Mouse (Mus musculus): ENCODE results near the gene Rel. TPM values are rescaled to one million over a fixed set of nuclear protein-coding genes. Genes with fewer than 3 reads are reported as not detected.

Gene Rel
- total and polyA plus RNA-seq, 2 experiments = 1.3 to 2.3 TPM

- Histone ChIP-seq H3K36me3 (ENCODE audit: control insufficient read depth, insufficient read depth, low read length) (peaks cover 52% of the 10 kb centered on the region), H3K79me2 (ENCODE audit: control insufficient read depth, insufficient read depth, low read length) (no peaks in the 10 kb centered on the region), H3K4me3 (ENCODE audit: insufficient read depth, low read depth, low read length) (no peak overlapping the region), H3K27ac (replicated peaks; ENCODE audit: insufficient read depth, low read depth, low read length) (no peak overlapping the region), H3K4me1 (ENCODE audit: control insufficient read depth, insufficient read depth, low read length) (no peaks in the 10 kb centered on the region), H3K9ac (ENCODE audit: low read depth, low read length) (no peak overlapping the region), H3K27me3 (ENCODE audit: control insufficient read depth, insufficient read depth, low read length) (no peaks in the 10 kb centered on the region)
- TF ChIP-seq POLR2A (IDR thresholded peaks at IDR 0.05; ENCODE audit: extremely low read depth, insufficient read depth, low read length) (no peak), CTCF (IDR thresholded peaks at IDR 0.05; ENCODE audit: low read depth, low read length) (no peak)
- no peak for DNase-seq (ENCODE audit: extremely low read depth, low read depth, low spot score)
- WGBS = 96% methylated on average over 3 of the region's 3 CpGs
These were observed 58.5 kb downstream of the Rel start for GRCm38 (mm10) chr11:23712299-23712698.

GRCm38 (mm10) chr11:23704604-23705294 is 66.0 kb downstream of the Rel start:
- Histone ChIP-seq H3K27me3 (ENCODE audit: control insufficient read depth, insufficient read depth, low read length) (no peaks in the 10 kb centered on the region), H3K4me3 (ENCODE audit: insufficient read depth, low read depth, low read length) (no peak overlapping the region), H3K4me1 (ENCODE audit: control insufficient read depth, insufficient read depth, low read length) (no peaks in the 10 kb centered on the region), H3K79me2 (ENCODE audit: control insufficient read depth, insufficient read depth, low read length) (no peaks in the 10 kb centered on the region), H3K9ac (ENCODE audit: low read depth, low read length) (no peak overlapping the region), H3K27ac (replicated peaks; ENCODE audit: insufficient read depth, low read depth, low read length) (no peak overlapping the region), H3K36me3 (ENCODE audit: control insufficient read depth, insufficient read depth, low read length) (peaks cover 23% of the 10 kb centered on the region)
- no peak for DNase-seq (ENCODE audit: extremely low read depth, low read depth, low spot score)
- no peak for TF ChIP-seq POLR2A (IDR thresholded peaks at IDR 0.05; ENCODE audit: extremely low read depth, insufficient read depth, low read length)
- TF ChIP-seq CTCF (IDR thresholded peaks at IDR 0.05; ENCODE audit: low read depth, low read length) = no peak
- WGBS = 89% methylated on average over 7 of the region's 7 CpGs

DNA sequence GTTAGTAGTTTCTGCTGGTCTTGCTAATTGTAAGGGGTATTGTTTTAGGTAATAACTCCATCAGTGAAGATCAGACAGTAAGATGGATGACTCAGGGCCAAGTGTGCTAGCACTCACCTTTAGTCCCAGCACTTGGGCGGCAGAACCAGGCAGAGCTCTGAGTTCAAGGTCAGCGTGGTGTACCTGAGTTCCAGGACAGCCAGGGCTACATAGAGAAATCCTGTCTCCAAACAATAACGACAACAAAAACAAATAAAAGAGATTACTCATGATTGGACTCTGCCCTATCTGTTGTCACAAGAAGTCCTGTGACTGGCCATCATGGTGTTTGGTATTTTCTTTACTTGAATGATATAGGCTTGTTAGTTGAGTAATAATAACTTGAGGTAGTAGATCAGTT is 68.9 kb downstream of the Rel start:
- DNase-seq (ENCODE audit: extremely low read depth, low read depth, low spot score) = peak; percentile 82
- TF ChIP-seq POLR2A (IDR thresholded peaks at IDR 0.05; ENCODE audit: extremely low read depth, insufficient read depth, low read length) (no peak), CTCF (IDR thresholded peaks at IDR 0.05; ENCODE audit: low read depth, low read length) (no peak)
- WGBS = 27% methylated on average over 3 of the region's 3 CpGs

DNA sequence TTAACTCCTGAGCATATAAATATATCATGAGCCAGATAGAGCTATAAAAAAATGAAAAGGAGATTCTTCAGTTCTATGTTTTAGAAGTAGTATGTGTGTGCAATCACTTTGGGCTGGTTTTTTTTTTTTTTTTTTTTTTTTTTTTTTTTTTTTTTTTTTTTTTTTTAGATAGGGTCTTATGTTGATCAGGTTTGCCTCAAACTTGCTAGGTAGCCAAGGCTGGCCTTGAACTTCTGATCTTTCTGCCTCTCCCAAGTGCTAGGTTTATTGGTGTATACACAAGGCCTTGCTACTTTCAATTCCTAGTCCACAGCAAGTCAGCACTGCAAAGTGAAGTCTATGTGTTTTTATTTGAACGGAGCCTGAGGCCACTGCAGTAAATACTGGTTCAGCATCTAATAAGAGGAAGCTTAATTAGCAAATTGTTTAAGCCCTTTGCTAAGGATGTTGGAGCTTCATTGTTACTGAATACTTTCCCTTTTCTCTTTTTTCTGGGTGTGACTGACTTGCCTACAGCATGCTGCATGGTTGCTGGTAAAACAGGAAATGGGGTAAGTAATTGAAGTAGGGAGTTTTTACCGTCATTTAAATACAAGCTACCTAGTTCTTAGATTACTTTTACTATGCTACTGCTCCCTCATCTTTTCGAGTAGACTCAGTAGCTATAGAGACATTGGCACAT is 71.2 kb downstream of the Rel start:
- H3K27me3 ChIP-seq (ENCODE audit: control insufficient read depth, insufficient read depth, low read length) = no peaks in the 10 kb centered on the region
- H3K9ac ChIP-seq (ENCODE audit: low read depth, low read length) = no peak overlapping the region
- 79% methylated on average over 3 of the region's 3 CpGs for WGBS
- peaks cover 2% of the 10 kb centered on the region; the same call in 1 of the 2 replicates for H3K36me3 ChIP-seq (ENCODE audit: control insufficient read depth, insufficient read depth, low read length)
- H3K4me3 ChIP-seq (ENCODE audit: insufficient read depth, low read depth, low read length) = no peak overlapping the region
- no peaks in the 10 kb centered on the region for H3K79me2 ChIP-seq (ENCODE audit: control insufficient read depth, insufficient read depth, low read length)
- peaks cover 5% of the 10 kb centered on the region; the same call in 1 of the 2 replicates for H3K4me1 ChIP-seq (ENCODE audit: control insufficient read depth, insufficient read depth, low read length)
- peak; percentile 39 for DNase-seq (ENCODE audit: extremely low read depth, low read depth, low spot score)
- TF ChIP-seq CTCF (IDR thresholded peaks at IDR 0.05; ENCODE audit: low read depth, low read length) (no peak), POLR2A (IDR thresholded peaks at IDR 0.05; ENCODE audit: extremely low read depth, insufficient read depth, low read length) (no peak)
- no peak overlapping the region for H3K27ac ChIP-seq (replicated peaks; ENCODE audit: insufficient read depth, low read depth, low read length)

More for the DNA sequence above, 68.9 kb downstream of the Rel start:
- Histone ChIP-seq H3K4me1 (ENCODE audit: control insufficient read depth, insufficient read depth, low read length) (0 out of 2 replicates have a peak, but pooled peaks cover 3% of the 10 kb centered on the region), H3K27me3 (ENCODE audit: control insufficient read depth, insufficient read depth, low read length) (no peaks in the 10 kb centered on the region), H3K27ac (replicated peaks; ENCODE audit: insufficient read depth, low read depth, low read length) (no peak overlapping the region), H3K36me3 (ENCODE audit: control insufficient read depth, insufficient read depth, low read length) (peaks cover 6% of the 10 kb centered on the region; the same call in 1 of the 2 replicates), H3K9ac (ENCODE audit: low read depth, low read length) (no peak overlapping the region), H3K4me3 (ENCODE audit: insufficient read depth, low read depth, low read length) (no peak overlapping the region), H3K79me2 (ENCODE audit: control insufficient read depth, insufficient read depth, low read length) (no peaks in the 10 kb centered on the region)

GRCm38 (mm10) chr11:23698526-23698925 is 72.2 kb downstream of the Rel start:
- Histone ChIP-seq H3K4me3 (ENCODE audit: insufficient read depth, low read depth, low read length) (no peak overlapping the region), H3K36me3 (ENCODE audit: control insufficient read depth, insufficient read depth, low read length) (peaks cover 2% of the 10 kb centered on the region; the same call in 1 of the 2 replicates), H3K27me3 (ENCODE audit: control insufficient read depth, insufficient read depth, low read length) (no peaks in the 10 kb centered on the region), H3K4me1 (ENCODE audit: control insufficient read depth, insufficient read depth, low read length) (peaks cover 5% of the 10 kb centered on the region; the same call in 1 of the 2 replicates), H3K27ac (replicated peaks; ENCODE audit: insufficient read depth, low read depth, low read length) (no peak overlapping the region; the same call in 1 of the 2 replicates), H3K79me2 (ENCODE audit: control insufficient read depth, insufficient read depth, low read length) (no peaks in the 10 kb centered on the region), H3K9ac (ENCODE audit: low read depth, low read length) (no peak overlapping the region)
- no peak for TF ChIP-seq POLR2A (IDR thresholded peaks at IDR 0.05; ENCODE audit: extremely low read depth, insufficient read depth, low read length)
- TF ChIP-seq CTCF (IDR thresholded peaks at IDR 0.05; ENCODE audit: low read depth, low read length) = no peak
- WGBS = 42% methylated on average over 2 of the region's 2 CpGs
- DNase-seq (ENCODE audit: extremely low read depth, low read depth, low spot score) = peak; percentile 66

Measured in liver, adult 2 months (tissue).